Mouse (Mus musculus): ENCODE measurements at regions not wholly inside any gene's neighbourhood (a gene's known extent, or its start where the extent isn't known, plus 50 kb on each side); places are given as distances from the start of the nearest gene placed in this dataset.

GRCm38 (mm10) chr1:64257237-64257636 is 135.2 kb upstream of the Klf7 start:
- TF ChIP-seq TCF12 (IDR thresholded peaks at IDR 0.05; ENCODE audit: insufficient read depth, poor library complexity, severe bottlenecking): no peak
- TF ChIP-seq MAX (IDR thresholded peaks at IDR 0.05; ENCODE audit: low read depth): no peak
- TF ChIP-seq MYOD1 (IDR thresholded peaks at IDR 0.05; ENCODE audit: control insufficient read depth in 1 of 3, insufficient read length in 2 of 3, low read depth in 2 of 3): no peak
- no peak for TF ChIP-seq POLR2A (IDR thresholded peaks at IDR 0.05; ENCODE audit: insufficient read length, low read depth)
- no peak for TF ChIP-seq TCF3 (IDR thresholded peaks at IDR 0.05; ENCODE audit: insufficient read length, low read depth)
- no peak for TF ChIP-seq E2F4 (IDR thresholded peaks at IDR 0.05; ENCODE audit: insufficient read depth)
- TF ChIP-seq MYOG (IDR thresholded peaks at IDR 0.05; ENCODE audit: control insufficient read depth in 1 of 3, insufficient read depth in 1 of 3, insufficient read length in 2 of 3, low read depth in 2 of 3): no peak
- TF ChIP-seq CEBPB (IDR thresholded peaks at IDR 0.05; ENCODE audit: insufficient read depth, poor library complexity, severe bottlenecking): no peak
